Mouse (Mus musculus) c-Kit-positive CD71-positive TER-119-positive erythroid progenitor cells, embryonic 14.5 days (primary cell): Measurements from ENCODE around the gene Lypd3.
"Not testable (repeated sequence)": the region's sequence is repeated elsewhere in the genome, so short reads cannot be mapped to it uniquely, and the experiment has no call there.

ENCODE experiments used
- DNase-seq: peaks from one replicate; pipeline ENCODE4 v3.0.0-alpha.2; 2013; ENCODE audit warnings: low spot score

Lypd3 gene

GRCm38 (mm10) chr7:24612308-24612910 lies 23.9 kb upstream of the Lypd3 start:
- DNase-seq, result no peak

DNA sequence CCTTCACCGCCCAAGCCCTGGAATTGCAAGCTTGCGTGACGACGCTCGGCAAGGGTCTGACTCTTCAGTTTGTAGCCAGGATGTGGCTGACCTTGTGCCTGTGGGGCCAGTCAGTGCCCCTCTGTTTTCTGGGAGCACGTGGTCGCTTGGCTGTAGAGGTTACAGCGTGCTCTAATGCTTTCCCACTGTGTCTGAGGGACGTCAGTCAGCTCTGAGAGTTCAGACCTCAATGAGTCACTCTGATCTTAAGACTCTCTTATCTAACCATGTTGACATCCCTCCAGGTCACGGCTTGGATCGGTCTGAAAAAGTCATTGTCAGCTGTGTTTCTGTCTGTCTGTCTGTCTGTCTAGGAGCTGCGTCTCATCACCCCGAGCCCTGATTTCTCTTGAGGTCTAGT lies 21.5 kb upstream of the Lypd3 start:
- DNase-seq, result no peak

DNA sequence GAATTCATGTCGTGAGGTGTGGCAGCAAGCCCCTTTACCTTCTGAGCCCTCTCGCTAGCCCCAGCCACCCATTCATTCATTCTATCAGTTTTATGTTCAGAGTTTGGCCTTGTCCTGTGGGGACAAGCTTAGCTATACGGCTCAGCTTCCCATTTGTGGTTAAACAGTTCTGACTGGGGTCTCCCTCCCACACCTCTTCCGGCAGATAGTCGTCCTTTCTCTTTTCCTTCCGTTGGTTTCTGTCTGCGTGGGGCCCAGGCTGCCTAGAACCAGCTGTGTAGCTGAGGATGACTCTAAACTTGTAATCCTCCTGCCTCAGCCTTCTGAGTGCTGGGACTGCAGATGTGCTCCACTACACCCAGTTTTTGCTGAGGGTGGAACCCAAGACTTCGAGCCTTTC lies 18.6 kb upstream of the Lypd3 start:
- DNase-seq, result no peak

GRCm38 (mm10) chr7:24618374-24618773 lies 18.0 kb upstream of the Lypd3 start:
- not testable (repeated sequence) for DNase-seq

DNA sequence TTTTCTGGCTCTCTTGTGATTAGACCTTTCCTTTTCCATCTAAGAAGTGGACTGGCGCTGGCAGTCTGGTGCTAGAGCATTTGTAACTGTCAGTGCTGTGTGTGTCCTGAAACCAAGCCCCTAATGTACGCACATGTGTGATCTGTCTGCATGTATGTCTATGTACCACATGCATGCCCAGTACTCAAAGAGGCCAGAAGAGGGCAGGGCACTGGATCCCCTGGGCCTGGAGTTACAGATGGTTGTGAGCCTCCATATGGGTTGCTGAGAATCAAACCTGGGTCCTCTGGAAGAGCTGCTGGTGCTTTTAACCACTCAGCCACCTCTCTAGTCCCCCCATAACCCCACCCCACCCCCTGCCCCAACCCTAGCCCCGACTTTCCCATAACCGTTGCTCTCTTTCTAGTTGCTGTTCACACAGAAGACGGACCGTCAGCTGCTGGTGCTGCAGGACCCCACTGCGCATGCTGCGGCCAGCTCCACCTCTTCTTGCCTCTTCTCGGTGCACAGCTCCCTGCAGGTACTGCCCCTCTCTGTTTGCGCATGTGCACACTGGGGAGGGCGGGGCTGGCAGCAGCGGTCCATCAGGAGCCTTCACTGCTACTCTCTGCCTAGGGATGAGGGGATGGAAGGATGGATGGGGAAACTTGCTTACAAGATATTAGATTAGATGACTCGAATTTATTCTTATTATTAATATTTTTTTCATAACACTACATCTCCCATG lies 16.5 kb upstream of the Lypd3 start:
- no peak for DNase-seq

DNA sequence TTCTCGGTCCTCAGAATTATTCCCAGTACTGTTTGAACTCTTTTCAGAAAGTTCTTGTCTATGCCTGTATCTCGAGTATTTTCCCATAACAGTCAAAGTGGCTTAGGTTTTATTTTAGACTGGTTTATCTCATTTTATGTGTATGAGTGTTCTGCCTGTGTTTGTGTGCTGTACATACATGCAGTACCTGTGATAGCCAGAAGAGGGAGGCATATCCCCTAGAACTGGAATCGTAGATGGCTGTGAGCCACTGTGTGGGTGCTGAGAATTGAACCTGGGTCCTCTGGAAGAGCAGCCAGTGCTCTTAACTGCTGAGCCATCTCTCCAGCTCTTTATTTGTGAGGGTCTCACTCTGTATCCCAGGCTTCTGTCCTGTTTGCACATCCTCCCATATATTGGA lies 15.2 kb upstream of the Lypd3 start:
- no peak for DNase-seq

DNA sequence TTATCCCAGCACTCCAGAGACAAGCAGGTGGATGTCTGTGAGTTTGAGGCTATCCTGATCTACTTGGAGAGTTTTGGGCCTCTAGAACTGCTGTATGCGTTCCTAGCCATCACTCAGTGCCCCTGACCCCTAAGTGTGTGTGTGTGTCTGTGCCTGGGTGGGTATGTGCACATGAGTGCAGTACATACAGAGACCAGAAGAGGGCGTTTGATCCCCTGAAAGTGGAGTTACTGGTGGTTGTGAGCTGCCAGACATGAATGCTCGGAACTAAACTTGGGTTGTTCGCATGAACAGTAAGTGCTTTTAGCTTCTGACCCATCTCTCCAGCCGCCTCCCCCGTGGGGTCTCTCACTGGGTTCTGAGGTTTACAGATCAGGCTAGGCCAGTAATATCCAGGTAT lies 13.4 kb upstream of the Lypd3 start:
- no peak for DNase-seq

DNA sequence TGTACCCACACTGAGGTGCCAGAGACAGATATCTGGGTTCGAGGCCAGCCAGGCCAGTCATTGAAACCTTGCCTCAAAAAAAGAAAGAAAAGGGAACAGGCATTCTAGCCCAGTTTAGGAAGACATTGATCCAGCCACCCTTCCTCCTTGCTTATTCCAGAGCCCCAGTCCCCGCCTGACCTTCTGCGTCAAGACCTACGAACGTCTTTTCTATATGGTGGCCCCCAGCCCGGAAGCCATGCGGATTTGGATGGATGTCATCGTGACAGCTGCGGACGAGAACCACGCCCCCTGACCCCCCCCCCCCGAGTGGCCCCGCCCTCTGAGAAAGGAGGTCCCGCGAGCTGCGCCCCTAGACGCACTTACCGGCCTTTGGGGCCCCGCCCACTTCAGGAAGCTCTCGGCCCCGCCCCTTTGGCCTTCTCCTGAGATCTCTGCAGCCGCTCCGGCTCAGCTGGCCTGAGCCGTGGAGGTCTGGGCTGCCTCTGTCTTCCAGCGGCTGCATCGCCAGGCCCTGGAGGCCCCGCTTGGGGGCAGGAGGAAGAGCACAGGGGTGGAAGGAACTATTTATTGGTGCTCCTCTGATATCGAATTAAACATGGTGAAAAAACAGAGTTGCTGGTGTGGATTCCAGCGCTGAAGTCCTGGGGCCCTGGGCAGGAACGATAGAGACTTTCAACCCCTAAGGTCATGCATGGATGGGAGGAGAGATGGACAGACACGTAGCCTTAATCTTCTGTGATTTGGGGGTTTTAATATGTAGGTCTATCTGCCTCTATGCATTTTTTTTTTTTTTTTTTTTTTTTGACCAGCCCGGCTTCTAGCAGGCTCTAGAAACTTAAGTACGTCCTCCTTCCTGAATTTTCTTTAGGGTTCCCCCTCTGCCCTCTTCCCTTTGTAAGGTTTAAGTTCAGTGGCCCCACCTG lies 7.4 kb upstream of the Lypd3 start:
- DNase-seq, result peak; percentile 75

DNA sequence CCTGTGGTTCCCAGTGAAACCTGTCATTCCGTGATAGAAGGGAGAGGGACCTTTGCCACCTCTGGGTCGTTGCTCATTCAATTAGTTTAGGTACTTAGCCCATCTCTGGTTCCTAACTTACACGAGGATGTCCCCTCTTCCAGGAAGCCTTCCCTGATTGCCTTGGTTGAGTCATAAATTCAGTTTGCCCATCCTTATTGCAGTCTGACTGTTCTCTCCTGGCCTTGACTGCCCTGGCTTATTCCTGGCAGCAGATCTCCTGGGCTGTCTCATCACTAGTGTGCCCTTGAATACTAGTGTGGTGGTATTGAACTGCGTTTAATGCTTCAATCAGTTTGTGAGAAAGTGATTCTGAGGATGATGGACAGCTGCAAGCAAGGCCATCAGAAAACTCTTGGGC lies 6.7 kb upstream of the Lypd3 start:
- DNase-seq, result no peak

GRCm38 (mm10) chr7:24630116-24630880 lies 6.1 kb upstream of the Lypd3 start:
- no peak for DNase-seq

GRCm38 (mm10) chr7:24637046-24637445 lies 696 bp downstream of the Lypd3 start:
- DNase-seq, result no peak

GRCm38 (mm10) chr7:24638026-24638856 lies 1.9 kb downstream of the Lypd3 start:
- DNase-seq, result peak; percentile 51

- DNase-seq, result no peak
These were observed 4.1 kb downstream of the Lypd3 start for GRCm38 (mm10) chr7:24640450-24640849.

DNA sequence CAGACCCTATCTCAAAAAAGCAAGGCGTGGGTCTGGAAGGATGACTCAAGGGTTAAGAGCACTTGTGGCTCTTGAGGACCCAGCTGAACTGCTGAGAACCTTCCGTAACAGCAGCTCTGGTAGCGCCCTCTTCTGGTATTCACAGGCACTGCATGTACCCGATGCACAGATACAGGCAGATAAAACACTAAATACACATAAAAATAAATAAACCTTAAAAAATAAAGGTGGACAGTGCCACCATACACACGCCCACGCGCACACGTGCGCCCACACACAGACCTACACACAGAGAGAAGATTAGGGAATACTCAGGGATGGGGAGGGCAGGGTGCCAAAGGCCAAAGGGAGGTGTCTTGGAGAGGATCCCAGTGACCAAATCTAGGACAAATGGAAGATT lies 6.1 kb downstream of the Lypd3 start:
- DNase-seq, result peak; percentile 59

- DNase-seq, result no peak
These were observed 8.1 kb downstream of the Lypd3 start for GRCm38 (mm10) chr7:24644492-24644891.

DNA sequence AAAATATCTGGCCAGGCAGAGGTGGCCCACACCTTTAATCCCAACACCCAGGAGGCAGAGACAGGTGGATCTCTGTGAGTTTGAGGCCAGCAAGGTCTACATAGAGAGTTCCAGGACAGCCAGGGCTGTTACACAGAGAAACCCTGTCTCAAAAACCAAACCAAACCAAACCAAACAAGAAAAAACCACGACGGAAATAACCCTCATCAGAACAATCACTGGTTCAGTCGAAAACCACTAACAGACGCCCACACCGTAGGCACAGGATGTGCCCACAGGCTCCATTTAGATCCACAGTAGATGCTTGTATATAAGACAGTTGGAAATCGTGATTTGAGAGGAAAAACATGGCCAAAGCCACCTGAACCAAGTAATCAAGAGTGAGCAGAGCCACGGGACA lies 8.6 kb downstream of the Lypd3 start:
- DNase-seq, result no peak

- no peak for DNase-seq
These were observed 10.1 kb downstream of the Lypd3 start for GRCm38 (mm10) chr7:24646486-24646885.

DNA sequence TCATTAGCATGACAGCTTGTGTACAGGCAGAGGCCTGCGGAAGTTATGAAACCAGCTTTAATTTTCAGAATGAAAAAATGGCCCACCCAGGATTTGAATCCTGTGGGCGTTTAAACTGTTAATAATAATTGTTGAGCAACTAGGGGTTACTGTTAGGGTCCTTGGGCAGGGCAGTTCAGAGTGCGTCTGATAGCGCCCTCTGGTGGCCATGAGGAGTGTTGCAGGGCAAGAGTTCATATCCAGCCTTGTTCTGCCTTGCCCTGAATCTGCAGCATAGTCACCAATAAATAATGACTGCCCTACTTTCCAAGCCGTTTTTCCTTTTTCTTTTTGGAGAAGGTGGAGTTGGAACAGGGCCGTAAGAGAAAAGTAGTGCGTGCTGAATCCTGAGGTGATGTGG lies 17.3 kb downstream of the Lypd3 start:
- DNase-seq, result peak; percentile 53

DNA sequence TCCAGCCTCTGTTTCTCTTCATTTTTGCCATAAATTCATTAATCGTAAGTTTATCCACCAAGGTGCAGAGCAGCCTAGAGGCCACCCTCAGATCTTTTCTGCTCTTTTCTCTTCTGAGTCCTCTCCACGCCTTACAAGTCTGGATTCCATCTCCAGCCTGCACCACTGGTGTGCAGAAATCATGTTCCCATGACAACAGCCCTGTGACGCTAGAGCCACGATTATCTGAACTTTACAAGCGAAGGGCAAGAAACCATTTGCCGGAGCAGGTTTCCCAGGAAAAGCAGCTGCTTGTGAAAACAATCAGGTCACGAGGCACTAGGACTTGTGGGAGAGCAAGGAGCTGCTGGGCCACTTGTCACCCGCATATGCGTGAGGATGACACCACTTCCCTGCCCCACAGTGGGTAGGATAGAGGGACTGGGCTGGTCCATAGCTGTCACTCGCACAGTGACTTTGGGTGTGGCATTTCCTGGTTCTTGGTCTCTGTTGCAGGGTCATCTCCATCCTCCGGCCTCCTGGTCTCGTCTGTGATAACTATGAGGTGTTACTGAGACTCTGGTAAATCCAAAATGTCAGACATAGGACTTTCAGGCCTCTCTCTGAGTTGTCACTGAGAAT lies 23.5 kb downstream of the Lypd3 start:
- no peak for DNase-seq

GRCm38 (mm10) chr7:24661118-24661904 lies 25.0 kb downstream of the Lypd3 start:
- no peak for DNase-seq
